Mouse (Mus musculus): ENCODE results near the gene Apobec3. TPM values are rescaled to one million over a fixed set of nuclear protein-coding genes. Genes with fewer than 3 reads are reported as not detected.

Gene Apobec3
- polyA plus RNA-seq, 1 experiment from 2014 or later, result 4.3 TPM

GRCm38 (mm10) chr15:79914357-79914756, 22.9 kb downstream of the Apobec3 start:
- H3K27me3 ChIP-seq, result no peaks in the 10 kb centered on the region
- H3K4me1 ChIP-seq (replicated peaks), result no peaks in the 10 kb centered on the region
- H3K9ac ChIP-seq, result no peak overlapping the region
- H3K36me3 ChIP-seq, result peaks cover 8% of the 10 kb centered on the region; the same call in 1 of the 2 replicates
- no peak overlapping the region for H3K4me2 ChIP-seq
- no peak overlapping the region for H3K27ac ChIP-seq (replicated peaks)
- H3K9me3 ChIP-seq, result no peaks in the 10 kb centered on the region
- ATAC-seq (ENCODE audit: low FRiP score, low read depth), result peak; percentile 42; the same call in 1 of the 2 replicates
- WGBS, result 76% methylated on average over 3 of the region's 3 CpGs
- H3K4me3 ChIP-seq, result no peak overlapping the region

- no peak for ATAC-seq (ENCODE audit: low FRiP score, low read depth)
- Histone ChIP-seq H3K9me3 (no peaks in the 10 kb centered on the region), H3K27ac (replicated peaks) (no peak overlapping the region), H3K4me1 (replicated peaks) (no peaks in the 10 kb centered on the region), H3K9ac (no peak overlapping the region), H3K27me3 (no peaks in the 10 kb centered on the region), H3K4me2 (no peak overlapping the region), H3K36me3 (peaks cover 8% of the 10 kb centered on the region; the same call in 1 of the 2 replicates), H3K4me3 (no peak overlapping the region)
- WGBS, result 71% methylated on average over 5 of the region's 5 CpGs
Observed at GRCm38 (mm10) chr15:79916150-79916549, 24.7 kb downstream of the Apobec3 start.

GRCm38 (mm10) chr15:79917111-79917720, 25.8 kb downstream of the Apobec3 start:
- no peak for ATAC-seq (ENCODE audit: low FRiP score, low read depth)
- Histone ChIP-seq H3K4me2 (no peak overlapping the region), H3K27me3 (no peaks in the 10 kb centered on the region), H3K9me3 (no peaks in the 10 kb centered on the region), H3K4me3 (no peak overlapping the region), H3K4me1 (replicated peaks) (no peaks in the 10 kb centered on the region), H3K9ac (no peak overlapping the region), H3K36me3 (peaks cover 12% of the 10 kb centered on the region; the same call in 1 of the 2 replicates), H3K27ac (replicated peaks) (no peak overlapping the region)
- WGBS, result 94% methylated on average over 14 of the region's 14 CpGs

GRCm38 (mm10) chr15:79918485-79918884, 27.0 kb downstream of the Apobec3 start:
- H3K36me3 ChIP-seq, result peaks cover 12% of the 10 kb centered on the region; the same call in 1 of the 2 replicates
- ATAC-seq (ENCODE audit: low FRiP score, low read depth), result no peak
- no peaks in the 10 kb centered on the region for H3K27me3 ChIP-seq
- H3K27ac ChIP-seq (replicated peaks), result no peak overlapping the region
- H3K4me1 ChIP-seq (replicated peaks), result no peaks in the 10 kb centered on the region
- H3K4me3 ChIP-seq, result no peak overlapping the region
- no peak overlapping the region for H3K9ac ChIP-seq
- H3K9me3 ChIP-seq, result no peaks in the 10 kb centered on the region
- 93% methylated on average over 16 of the region's 16 CpGs for WGBS
- H3K4me2 ChIP-seq, result no peak overlapping the region

- H3K36me3 ChIP-seq, result peaks cover 12% of the 10 kb centered on the region; the same call in 1 of the 2 replicates
- H3K4me3 ChIP-seq, result no peak overlapping the region
- H3K4me2 ChIP-seq, result no peak overlapping the region
- H3K27ac ChIP-seq (replicated peaks), result no peak overlapping the region
- H3K9me3 ChIP-seq, result no peaks in the 10 kb centered on the region
- no peak for ATAC-seq (ENCODE audit: low FRiP score, low read depth)
- H3K27me3 ChIP-seq, result no peaks in the 10 kb centered on the region
- WGBS, result 59% methylated on average over 2 of the region's 2 CpGs
- H3K4me1 ChIP-seq (replicated peaks), result no peaks in the 10 kb centered on the region
- H3K9ac ChIP-seq, result no peak overlapping the region
Observed at GRCm38 (mm10) chr15:79919787-79920186, 28.3 kb downstream of the Apobec3 start.

- H3K9me3 ChIP-seq, result no peaks in the 10 kb centered on the region
- peak overlapping the region; percentile 58 for H3K9ac ChIP-seq
- WGBS, result 82% methylated on average over 11 of the region's 11 CpGs
- ATAC-seq (ENCODE audit: low FRiP score, low read depth), result no peak
- no peaks in the 10 kb centered on the region for H3K27me3 ChIP-seq
- peak overlapping the region; percentile 83 for H3K4me2 ChIP-seq
- H3K4me1 ChIP-seq (replicated peaks), result peaks cover 18% of the 10 kb centered on the region
- H3K4me3 ChIP-seq, result peak overlapping the region; percentile 59; the same call in 1 of the 2 replicates
- peak overlapping the region; percentile 63 for H3K27ac ChIP-seq (replicated peaks)
- 0 out of 2 replicates have a peak, but pooled peaks cover 2% of the 10 kb centered on the region for H3K36me3 ChIP-seq
Observed at GRCm38 (mm10) chr15:79926856-79927416, 35.5 kb downstream of the Apobec3 start.

GRCm38 (mm10) chr15:79927637-79928122, 36.2 kb downstream of the Apobec3 start:
- peak overlapping the region; percentile 58 for H3K9ac ChIP-seq
- peak; percentile 87 for ATAC-seq (ENCODE audit: low FRiP score, low read depth)
- peak overlapping the region; percentile 59 for H3K4me3 ChIP-seq
- H3K9me3 ChIP-seq, result no peaks in the 10 kb centered on the region
- H3K27ac ChIP-seq (replicated peaks), result peak overlapping the region; percentile 63
- H3K36me3 ChIP-seq, result no peaks in the 10 kb centered on the region
- H3K4me1 ChIP-seq (replicated peaks), result peaks cover 20% of the 10 kb centered on the region
- peak overlapping the region; percentile 83 for H3K4me2 ChIP-seq
- WGBS, result under 1% methylated on average over 29 of the region's 29 CpGs
- no peaks in the 10 kb centered on the region for H3K27me3 ChIP-seq

- 87% methylated on average over 3 of the region's 3 CpGs for WGBS
Observed at GRCm38 (mm10) chr15:79928316-79928715, 36.9 kb downstream of the Apobec3 start.

GRCm38 (mm10) chr15:79928736-79929135, 37.3 kb downstream of the Apobec3 start:
- Histone ChIP-seq H3K27ac (replicated peaks) (no peak overlapping the region), H3K4me3 (no peak overlapping the region), H3K9ac (no peak overlapping the region), H3K36me3 (no peaks in the 10 kb centered on the region), H3K9me3 (no peaks in the 10 kb centered on the region), H3K4me2 (no peak overlapping the region), H3K4me1 (replicated peaks) (peaks cover 30% of the 10 kb centered on the region), H3K27me3 (peaks cover 2% of the 10 kb centered on the region; the same call in 1 of the 2 replicates)
- no peak for ATAC-seq (ENCODE audit: low FRiP score, low read depth)
- 65% methylated on average over 2 of the region's 2 CpGs for WGBS

More at GRCm38 (mm10) chr15:79928316-79928715, 36.9 kb downstream of the Apobec3 start:
- Histone ChIP-seq H3K27ac (replicated peaks) (peak overlapping the region; percentile 63; the same call in 1 of the 2 replicates), H3K4me3 (peak overlapping the region; percentile 59; the same call in 1 of the 2 replicates), H3K4me1 (replicated peaks) (peaks cover 26% of the 10 kb centered on the region), H3K27me3 (no peaks in the 10 kb centered on the region), H3K4me2 (peak overlapping the region; percentile 83), H3K36me3 (no peaks in the 10 kb centered on the region), H3K9me3 (no peaks in the 10 kb centered on the region), H3K9ac (peak overlapping the region; percentile 58; the same call in 1 of the 2 replicates)
- ATAC-seq (ENCODE audit: low FRiP score, low read depth), result no peak

- Histone ChIP-seq H3K9me3 (no peaks in the 10 kb centered on the region), H3K4me3 (no peak overlapping the region), H3K27ac (replicated peaks) (no peak overlapping the region), H3K9ac (no peak overlapping the region), H3K27me3 (peaks cover 8% of the 10 kb centered on the region), H3K4me1 (replicated peaks) (peaks cover 40% of the 10 kb centered on the region), H3K36me3 (no peaks in the 10 kb centered on the region), H3K4me2 (no peak overlapping the region)
- 90% methylated on average over 3 of the region's 3 CpGs for WGBS
- no peak for ATAC-seq (ENCODE audit: low FRiP score, low read depth)
Observed at GRCm38 (mm10) chr15:79929734-79930133, 38.3 kb downstream of the Apobec3 start.

- H3K36me3 ChIP-seq, result no peaks in the 10 kb centered on the region
- 22% methylated on average over 13 of the region's 13 CpGs for WGBS
- peaks cover 43% of the 10 kb centered on the region for H3K4me1 ChIP-seq (replicated peaks)
- H3K4me3 ChIP-seq, result peak overlapping the region; percentile 70
- H3K27ac ChIP-seq (replicated peaks), result no peak overlapping the region
- H3K9ac ChIP-seq, result no peak overlapping the region
- H3K4me2 ChIP-seq, result peak overlapping the region; percentile 86
- H3K27me3 ChIP-seq, result peaks cover 8% of the 10 kb centered on the region
- H3K9me3 ChIP-seq, result no peaks in the 10 kb centered on the region
- no peak for ATAC-seq (ENCODE audit: low FRiP score, low read depth)
Observed at GRCm38 (mm10) chr15:79931496-79932141, 40.2 kb downstream of the Apobec3 start.

Measured in hindbrain, embryonic 15.5 days (tissue).